Mouse (Mus musculus) right cerebral cortex, postnatal 25 days (tissue): ENCODE data around the gene Tedc2.

ENCODE experiments used
- DNase-seq: peaks from one replicate; pipeline ENCODE4 v3.0.0; 2022

Gene Tedc2

GRCm38 (mm10) chr17:24211631-24212440 is 8.8 kb downstream of the Tedc2 start:
- DNase-seq, result peak; percentile 88

GRCm38 (mm10) chr17:24210591-24210990 is 10.1 kb downstream of the Tedc2 start:
- no peak for DNase-seq

GRCm38 (mm10) chr17:24209916-24210240 is 10.8 kb downstream of the Tedc2 start:
- DNase-seq, result no peak

GRCm38 (mm10) chr17:24209043-24209915 is 11.4 kb downstream of the Tedc2 start, which contains the start of gene Ntn3:
Gene Ntn3, minus strand, starts transcription at chr17:24209531.
- DNase-seq, result peak; percentile 62

GRCm38 (mm10) chr17:24208641-24209042 is 12.0 kb downstream of the Tedc2 start:
- DNase-seq, result no peak

- no peak for DNase-seq
Measured at GRCm38 (mm10) chr17:24207768-24208640, 12.6 kb downstream of the Tedc2 start.

- peak; percentile 84 for DNase-seq
Measured at GRCm38 (mm10) chr17:24206451-24207351, 13.9 kb downstream of the Tedc2 start.

- no peak for DNase-seq
Measured at GRCm38 (mm10) chr17:24205908-24206361, 14.7 kb downstream of the Tedc2 start.

GRCm38 (mm10) chr17:24205284-24205888 is 15.3 kb downstream of the Tedc2 start, which contains the start of gene Tbc1d24:
Gene Tbc1d24, minus strand, starts transcription at chr17:24205562.
- peak; percentile 96 for DNase-seq

GRCm38 (mm10) chr17:24204846-24205245 is 15.8 kb downstream of the Tedc2 start:
- DNase-seq, result no peak

- DNase-seq, result no peak
Measured at GRCm38 (mm10) chr17:24203611-24204534, 16.8 kb downstream of the Tedc2 start.

- no peak for DNase-seq
Measured at GRCm38 (mm10) chr17:24203068-24203467, 17.6 kb downstream of the Tedc2 start.

- DNase-seq, result no peak
Measured at GRCm38 (mm10) chr17:24201092-24201491, 19.6 kb downstream of the Tedc2 start.

GRCm38 (mm10) chr17:24199741-24200140 is 20.9 kb downstream of the Tedc2 start:
- DNase-seq, result no peak

GRCm38 (mm10) chr17:24199252-24199651 is 21.4 kb downstream of the Tedc2 start:
- DNase-seq, result peak; percentile 72

- peak; percentile 59 for DNase-seq
Measured at GRCm38 (mm10) chr17:24197032-24197824, 23.4 kb downstream of the Tedc2 start.

GRCm38 (mm10) chr17:24195349-24195748 is 25.3 kb downstream of the Tedc2 start:
- no peak for DNase-seq

- no peak for DNase-seq
Measured at GRCm38 (mm10) chr17:24193769-24194168, 26.9 kb downstream of the Tedc2 start.

- no peak for DNase-seq
Measured at GRCm38 (mm10) chr17:24193268-24193667, 27.4 kb downstream of the Tedc2 start.
